Mouse (Mus musculus) v-Abl transformed pro-B cells (cell line): ENCODE data around the gene Ifna11.
"Not testable (repeated sequence)": the region's sequence is repeated elsewhere in the genome, so short reads cannot be mapped to it uniquely, and the experiment has no call there.

Experiments
- in situ Hi-C, 2 experiments: fragments of 400-800 bp; cut with MboI; formaldehyde crosslinking; loops; one replicate each; pipeline ENCODE4 v1.15.1; 2025; ENCODE audit not compliant: unreplicated experiment in 2 of 2

Gene Ifna11

DNA sequence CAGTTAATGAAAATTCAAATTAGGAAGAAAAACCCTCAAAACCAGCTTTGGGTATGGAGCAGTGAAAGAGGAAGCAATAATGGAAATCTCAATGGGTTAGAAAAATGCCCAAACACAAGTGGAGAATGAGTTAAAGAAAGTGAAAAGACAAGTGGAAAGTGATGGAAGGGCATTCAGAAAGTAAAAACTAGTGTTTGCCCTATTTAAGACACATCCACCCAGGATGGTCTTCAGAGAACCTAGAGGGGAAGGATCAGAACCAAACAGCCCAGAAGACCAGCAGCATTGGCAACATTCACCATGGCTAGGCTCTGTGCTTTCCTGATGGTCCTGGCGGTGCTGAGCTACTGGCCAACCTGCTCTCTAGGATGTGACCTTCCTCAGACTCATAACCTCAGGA lies 15.5 kb downstream of the Ifna11 start, which contains the start of gene Ifna5:
TSS of gene Ifna5 (plus strand) at position 301 of the 400 bp plus-strand sequence.
- in situ Hi-C loops = not testable (repeated sequence)

DNA sequence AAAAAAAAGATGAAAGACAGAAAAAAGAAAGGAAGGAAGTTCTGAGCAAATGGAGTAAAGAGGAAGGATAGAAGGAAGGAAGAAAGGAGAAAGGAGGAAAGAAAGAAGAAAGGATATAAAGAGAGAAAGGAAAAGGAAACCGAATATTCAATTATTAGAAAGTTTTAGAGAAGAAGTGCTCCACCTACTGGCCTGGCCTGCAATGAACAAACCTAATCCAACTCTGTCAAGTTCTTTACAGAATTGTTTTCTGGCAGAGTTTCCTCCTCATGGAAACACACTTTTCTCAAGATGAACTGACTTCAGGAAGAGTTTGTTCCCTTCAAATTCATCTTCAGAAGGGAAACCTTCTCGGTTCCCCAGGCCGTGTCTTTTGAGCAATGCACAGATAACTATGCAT lies 19.1 kb downstream of the Ifna11 start:
- in situ Hi-C loops = no loop called here

DNA sequence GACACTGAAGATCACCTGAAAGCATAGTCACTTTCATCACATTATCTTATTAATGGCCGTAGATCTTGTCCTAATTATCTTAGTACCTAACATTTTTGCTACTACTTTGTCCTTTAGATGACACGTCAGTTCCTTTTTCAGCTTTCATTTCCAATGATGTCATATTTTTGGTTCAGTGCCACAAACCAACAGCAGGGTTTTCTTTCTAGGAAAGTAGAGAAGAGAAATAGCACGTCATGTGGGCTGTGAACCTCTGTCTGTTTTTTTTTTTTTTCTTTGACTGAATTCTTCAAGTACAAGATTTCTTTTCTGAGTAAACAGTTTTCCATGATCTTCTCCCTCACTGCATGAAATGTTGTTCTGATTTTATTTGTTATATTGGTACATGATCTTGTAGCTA lies 20.3 kb downstream of the Ifna11 start:
- in situ Hi-C loops = no loop called here

DNA sequence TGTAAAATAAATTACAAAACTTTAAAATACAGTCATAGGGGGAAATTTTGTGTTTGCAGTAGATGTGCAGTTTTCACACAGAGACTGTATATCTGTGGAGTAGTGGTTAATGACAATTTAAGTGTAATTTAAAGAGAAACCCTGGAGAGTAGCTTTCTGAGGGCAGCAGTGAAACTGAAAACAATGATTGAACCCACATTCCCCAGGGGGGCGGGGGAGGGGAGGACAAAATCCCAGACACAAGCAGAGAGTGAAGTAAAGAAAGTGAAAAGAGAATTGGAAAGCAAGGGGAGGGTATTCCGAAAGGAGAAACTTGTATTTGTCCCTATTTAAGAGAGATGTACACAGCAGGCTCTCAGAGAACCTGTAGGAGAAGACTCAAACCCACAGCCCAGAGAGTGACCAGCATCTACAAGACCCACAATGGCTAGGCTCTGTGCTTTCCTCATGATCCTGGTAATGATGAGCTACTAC lies 21.7 kb downstream of the Ifna11 start, which contains the start of gene Ifna4:
TSS of gene Ifna4 (plus strand) at position 424 of the 474 bp plus-strand sequence.
- in situ Hi-C loops = no loop called here

DNA sequence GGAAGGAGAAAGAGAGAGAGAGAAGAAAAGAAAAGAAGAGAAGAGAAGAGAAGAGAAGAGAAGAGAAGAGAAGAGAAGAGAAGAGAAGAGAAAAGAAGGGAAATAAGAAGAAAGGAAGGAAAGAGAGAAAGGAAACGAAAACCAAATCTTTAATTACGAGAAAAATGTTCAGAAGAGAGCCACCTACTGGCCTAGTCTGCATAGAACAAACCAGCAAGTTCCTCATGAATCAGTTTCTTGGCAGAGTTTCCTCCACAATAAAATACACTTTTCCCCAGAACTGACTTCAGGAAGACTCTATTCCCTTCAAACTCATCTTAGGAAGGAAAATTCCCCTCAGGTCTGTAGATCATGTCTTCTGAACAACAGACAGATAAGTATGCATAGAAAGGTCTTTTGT lies 25.6 kb downstream of the Ifna11 start:
- in situ Hi-C loops = no loop called here

DNA sequence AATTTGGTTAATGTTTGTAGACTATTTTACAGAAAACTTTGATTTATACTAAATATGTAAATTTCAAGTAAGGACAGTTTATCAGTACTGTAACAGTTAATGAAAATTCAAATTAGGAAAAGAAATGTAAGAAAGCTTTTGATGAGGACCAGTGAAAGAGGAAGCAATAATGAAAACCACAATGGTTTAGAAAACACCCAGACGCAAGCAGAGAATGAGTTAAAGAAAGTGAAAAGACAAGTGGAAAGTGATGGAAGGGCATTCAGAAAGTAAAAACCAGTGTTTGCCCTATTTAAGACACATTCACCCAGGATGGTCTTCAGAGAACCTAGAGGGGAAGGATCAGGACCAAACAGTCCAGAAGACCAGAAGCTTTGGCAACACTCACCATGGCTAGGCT lies 29.9 kb downstream of the Ifna11 start, which contains the start of gene Ifna1:
TSS of gene Ifna1 (plus strand) at position 390 of the 400 bp plus-strand sequence.
- in situ Hi-C loops = loop anchor here in 1 of 2 experiments (25.0 kb wide), 1 partner anchor 438 kb away; the partner anchor contains the start of gene Cdkn2a

DNA sequence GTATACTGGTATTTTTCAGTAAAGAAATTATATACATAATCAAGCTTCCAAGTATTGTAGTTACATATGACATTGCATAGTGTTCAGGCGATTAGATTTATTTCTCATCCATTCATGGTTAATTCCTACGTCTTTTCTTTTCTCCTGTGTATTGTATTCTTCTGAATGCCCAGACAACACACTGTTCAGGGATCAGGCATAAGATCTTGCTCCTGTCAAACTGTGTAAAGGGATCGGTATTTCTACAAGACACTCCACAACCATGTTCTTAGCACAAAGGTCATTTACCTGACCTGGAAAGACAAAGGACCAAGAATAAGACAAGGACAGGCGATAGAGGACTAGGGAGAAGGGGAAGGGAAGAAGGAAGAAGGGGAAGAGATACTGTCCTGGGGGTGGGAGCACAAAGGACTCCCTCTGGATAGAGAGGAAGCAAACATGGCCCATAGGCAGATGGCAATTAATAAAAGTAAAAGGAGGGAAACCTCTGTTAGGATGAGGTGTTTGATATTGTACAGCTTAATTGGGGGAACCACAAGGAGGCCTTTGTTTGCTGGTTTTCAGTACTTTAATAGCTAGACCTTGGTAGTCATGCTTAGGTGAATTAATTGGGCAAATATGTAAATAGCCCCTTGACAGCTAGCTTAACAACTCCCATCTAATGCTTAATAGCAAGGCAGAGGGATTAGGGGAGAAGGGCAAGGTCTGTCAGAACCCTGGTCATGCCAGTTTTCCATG lies 31.4 kb downstream of the Ifna11 start:
- in situ Hi-C loops = loop anchor here in 1 of 2 experiments (25.0 kb wide), 1 partner anchor 436 kb away; the partner anchor contains the start of gene Cdkn2a

DNA sequence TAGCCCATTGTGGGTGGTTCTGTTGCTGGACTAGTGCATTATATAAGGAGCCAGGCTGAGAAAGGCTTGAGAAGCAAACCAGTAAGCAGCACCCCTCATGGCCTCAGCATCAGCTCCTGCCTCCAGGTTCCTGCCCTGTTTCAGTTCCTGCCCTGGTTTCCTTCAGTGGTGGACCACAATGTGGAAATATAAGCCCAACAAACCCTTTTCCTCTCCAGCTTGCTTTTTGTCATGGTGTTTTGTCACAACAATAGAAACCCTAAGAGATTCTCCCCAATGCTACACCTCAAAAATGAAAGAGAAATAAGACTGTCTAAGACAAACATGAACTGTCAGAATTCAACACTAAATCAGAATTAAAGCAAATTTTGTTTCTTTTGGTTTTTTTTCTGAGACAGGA lies 39.5 kb downstream of the Ifna11 start:
- in situ Hi-C loops = loop anchor here in 1 of 2 experiments (25.0 kb wide), 1 partner anchor 428 kb away; the partner anchor contains the start of gene Cdkn2a

DNA sequence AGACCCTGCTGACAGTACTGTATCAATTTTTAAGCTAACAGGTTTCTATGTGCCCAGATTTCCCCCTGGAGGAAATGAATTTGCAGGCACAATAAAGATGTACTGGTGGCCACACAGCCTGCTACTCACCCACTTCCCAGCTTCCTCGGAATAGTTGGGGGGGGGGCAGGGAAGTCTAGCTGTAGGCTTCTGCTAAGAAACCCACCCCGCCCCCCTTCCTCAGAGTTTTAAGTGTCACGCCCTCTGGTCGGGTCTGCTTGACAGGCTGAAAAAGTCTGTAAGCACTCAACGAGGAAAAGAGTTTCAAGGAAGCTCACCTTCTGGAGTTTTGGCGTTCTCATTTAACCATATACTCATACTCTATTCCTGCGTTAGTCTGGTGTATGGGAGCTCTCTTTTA lies 43.5 kb downstream of the Ifna11 start:
- in situ Hi-C loops = loop anchor here (10.0 to 25.0 kb wide), 2 partner anchors 159 to 424 kb away; partner anchors contain the start of gene Cdkn2a (in 1 of the 2)

DNA sequence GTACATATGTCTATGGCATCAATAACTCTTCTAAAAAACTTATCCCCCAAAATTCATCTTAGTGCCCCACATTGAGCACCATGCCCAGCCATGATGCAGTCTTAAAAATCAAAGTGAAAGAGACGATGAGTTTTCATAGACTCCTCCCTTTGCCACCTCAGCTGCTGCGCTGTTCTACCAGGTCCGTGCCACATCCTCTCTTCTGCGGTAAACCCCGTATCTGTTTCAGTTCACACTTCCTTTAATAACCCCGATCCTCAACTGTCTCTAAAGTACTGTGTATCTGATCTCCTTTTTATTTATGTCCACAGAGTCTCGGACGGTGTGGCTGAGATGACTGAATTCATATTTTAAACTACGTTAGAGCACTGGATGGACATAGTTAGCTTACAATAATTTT lies 44.8 kb downstream of the Ifna11 start:
- in situ Hi-C loops = loop anchor here (10.0 to 25.0 kb wide), 2 partner anchors 160 to 423 kb away; partner anchors contain the start of gene Cdkn2a (in 1 of the 2)

DNA sequence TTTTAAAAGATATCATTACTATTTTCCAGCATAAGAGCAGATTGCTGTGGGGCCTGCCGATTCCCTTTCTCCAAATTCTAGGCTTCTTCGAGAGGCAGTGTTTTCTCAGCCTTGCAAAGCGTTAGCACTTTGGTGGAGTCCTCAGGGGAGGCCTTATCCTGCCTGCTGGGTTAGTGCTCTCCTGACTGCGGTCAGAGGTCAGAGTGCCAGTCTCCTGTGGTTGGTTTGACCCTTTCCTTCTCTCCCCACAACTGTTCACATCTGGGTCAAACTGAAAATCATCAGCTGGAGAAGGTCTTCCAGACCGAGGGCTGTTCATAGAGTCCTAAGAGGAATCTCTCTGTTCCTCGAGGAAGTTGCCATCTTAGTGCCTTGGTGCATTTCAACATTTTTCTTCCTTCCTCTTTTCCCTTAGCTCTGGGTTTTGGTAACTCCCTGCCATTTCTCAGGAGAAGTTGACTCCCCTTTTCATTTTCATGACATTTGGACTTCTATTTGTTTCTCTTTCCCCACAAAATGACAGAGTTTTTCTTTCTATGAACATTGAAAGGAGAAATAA lies 45.3 kb downstream of the Ifna11 start:
- in situ Hi-C loops = loop anchor here (10.0 to 25.0 kb wide), 2 partner anchors 160 to 422 kb away; partner anchors contain the start of gene Cdkn2a (in 1 of the 2)

DNA sequence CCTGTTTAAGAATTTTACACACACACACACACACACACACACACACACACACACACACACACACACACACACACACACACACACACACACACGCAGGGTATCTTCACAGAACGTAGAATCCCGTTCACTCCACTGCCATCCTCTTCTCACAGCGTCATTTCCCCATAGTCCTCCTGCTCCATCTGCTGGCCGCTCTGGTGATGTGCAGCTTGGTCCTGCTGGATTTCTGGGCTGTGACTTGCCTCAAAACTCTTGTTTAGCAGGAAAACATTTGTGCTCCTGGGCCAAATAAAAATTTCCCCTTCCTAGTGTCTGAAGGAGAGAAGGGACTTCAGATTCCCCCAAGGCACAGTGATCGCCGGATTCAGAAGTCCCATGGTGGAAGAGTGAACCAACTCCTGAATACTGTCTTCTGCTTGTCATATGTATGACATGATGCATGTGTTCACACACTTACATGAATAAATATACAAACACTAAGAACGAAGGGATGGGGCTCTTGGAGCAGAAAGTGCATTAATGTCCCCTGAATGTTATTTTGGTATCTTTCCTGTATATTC lies 47.7 kb downstream of the Ifna11 start:
- in situ Hi-C loops = loop anchor here (10.0 to 25.0 kb wide), 2 partner anchors 163 to 420 kb away; partner anchors contain the start of gene Cdkn2a (in 1 of the 2)

DNA sequence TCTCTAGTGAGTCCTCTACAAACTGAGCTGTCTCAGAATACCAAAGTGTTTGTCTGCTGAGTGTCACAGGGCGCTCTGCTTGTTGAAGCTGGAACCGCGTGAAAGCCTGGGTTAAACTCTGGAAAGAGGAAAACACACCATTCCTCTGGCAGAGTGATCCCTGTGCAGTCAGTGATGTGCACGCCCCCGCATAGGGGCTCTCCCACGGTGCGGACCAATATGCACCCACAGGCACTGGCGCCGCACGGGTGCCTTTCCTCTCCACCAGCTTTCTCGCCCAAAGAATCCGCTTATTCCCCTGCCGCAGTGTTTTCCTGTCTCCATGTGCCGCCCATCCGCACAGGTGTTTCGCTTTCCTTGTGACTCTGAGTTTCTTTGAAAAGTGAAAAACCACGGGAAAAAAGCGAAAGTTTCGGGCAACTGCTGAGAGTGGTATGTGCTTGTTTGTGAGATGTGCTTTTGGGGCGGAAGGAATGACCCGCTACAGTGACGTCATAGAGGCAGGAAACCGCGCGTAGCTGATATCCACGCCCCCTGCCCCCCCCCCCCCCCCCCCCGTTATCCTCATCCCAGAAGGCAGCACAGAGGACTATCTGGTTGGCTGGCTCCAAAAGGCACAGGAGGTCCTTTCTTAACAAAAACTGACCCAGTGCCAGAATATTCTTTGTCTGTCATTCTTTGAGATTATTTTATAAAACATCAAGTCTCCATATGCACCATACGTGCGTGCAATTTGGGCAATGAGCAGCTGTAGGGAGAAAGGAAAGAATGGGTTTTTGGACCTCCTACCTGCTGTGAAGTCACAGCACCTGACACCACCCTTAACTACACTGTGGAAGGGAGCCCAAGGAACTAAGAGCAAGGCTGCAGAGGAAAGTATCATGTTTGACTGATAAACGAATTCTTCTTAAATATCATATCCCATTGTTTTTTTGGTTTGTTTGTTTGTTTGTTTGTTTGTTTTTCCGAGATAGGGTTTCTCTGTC lies 48.5 kb downstream of the Ifna11 start:
- in situ Hi-C loops = loop anchor here (10.0 to 25.0 kb wide), 2 partner anchors 163 to 419 kb away; partner anchors contain the start of gene Cdkn2a (in 1 of the 2)
